Mouse (Mus musculus) forebrain, embryonic 16.5 days (tissue): ENCODE results near the gene Pip4k2a. TPM values are rescaled to one million over a fixed set of nuclear protein-coding genes. Genes with fewer than 3 reads are reported as not detected.

ENCODE experiments used
- ATAC-seq: fragments of 200-750 bp; cut with Nextera tagmentation; 2 replicates; pipeline ENCODE4 v1.8.0; 2017; ENCODE audit warnings: mild to moderate bottlenecking, moderate library complexity
- H3K27ac ChIP-seq: fragments of 300-500 bp; sonication (generic); 2 replicates; pipeline ENCODE4 v1.5.1; 2014; ENCODE audit warnings: low read length, control low read depth
- H3K27me3 ChIP-seq: fragments of 300-500 bp; sonication (generic); replicated peaks from 2 replicates; pipeline ENCODE4 v1.6.1; 2014; ENCODE audit warnings: low read length; ENCODE audit not compliant: control insufficient read depth, insufficient read depth
- H3K36me3 ChIP-seq: fragments of 300-500 bp; sonication (generic); 2 replicates; pipeline ENCODE4 v1.6.1; 2014; ENCODE audit not compliant: control insufficient read depth, insufficient read depth
- H3K4me1 ChIP-seq: fragments of 300-500 bp; sonication (generic); replicated peaks from 2 replicates; pipeline ENCODE4 v1.6.1; 2014; ENCODE audit warnings: low read length; ENCODE audit not compliant: control insufficient read depth, insufficient read depth
- H3K4me2 ChIP-seq: fragments of 300-500 bp; sonication (generic); 2 replicates; pipeline ENCODE4 v1.6.1; 2014; ENCODE audit warnings: mild to moderate bottlenecking, low read length, control low read depth
- H3K4me3 ChIP-seq: fragments of 300-500 bp; sonication (generic); replicated peaks from 2 replicates; pipeline ENCODE4 v1.5.1; 2014; ENCODE audit warnings: mild to moderate bottlenecking, low read length, control low read depth
- H3K9ac ChIP-seq: fragments of 300-500 bp; sonication (generic); replicated peaks from 2 replicates; pipeline ENCODE4 v1.6.1; 2014; ENCODE audit warnings: low read depth, low read length, control low read depth
- H3K9me3 ChIP-seq: fragments of 300-500 bp; sonication (generic); 2 replicates; pipeline ENCODE4 v1.6.1; 2016; ENCODE audit warnings: low read length; ENCODE audit not compliant: control insufficient read depth
- WGBS: fragments of 180-500 bp; shearing (Covaris S2); extraction: QIAGEN DNeasy Blood & Tissue Kit; methylation state at CpG from one replicate; pipeline ENCODE4 v1.1.7; 2014; 5-methylcytosine and 5-hydroxymethylcytosine counted together
- polyA plus RNA-seq: library from polyadenylated mRNA; unstranded; fragments of >200 nt; fragmentation: Nextera tagmentation; extraction: Ambion mirVana; gene quantifications from 2 replicates; pipeline ENCODE4 v1.2.1, GENCODE M21; 2015

Gene Pip4k2a
- polyA plus RNA-seq, 1 experiment from 2014 or later: 10.9 TPM

- Histone ChIP-seq H3K36me3 (no peaks in the 10 kb centered on the region), H3K4me1 (no peaks in the 10 kb centered on the region), H3K9ac (no peak overlapping the region), H3K27ac (no peak overlapping the region), H3K9me3 (no peaks in the 10 kb centered on the region), H3K27me3 (no peaks in the 10 kb centered on the region), H3K4me3 (no peak overlapping the region), H3K4me2 (no peak overlapping the region)
- no peak for ATAC-seq
- 73% methylated on average over 11 of the region's 11 CpGs for WGBS
Measured at GRCm38 (mm10) chr2:18813683-18814446, 184.1 kb downstream of the Pip4k2a start.

GRCm38 (mm10) chr2:18807961-18808360 is 190.0 kb downstream of the Pip4k2a start:
- H3K27me3 ChIP-seq: no peaks in the 10 kb centered on the region
- H3K4me2 ChIP-seq: no peak overlapping the region
- ATAC-seq: no peak
- no peaks in the 10 kb centered on the region for H3K4me1 ChIP-seq
- WGBS: 87% methylated on average over 2 of the region's 2 CpGs
- no peak overlapping the region for H3K4me3 ChIP-seq
- H3K9ac ChIP-seq: no peak overlapping the region
- no peak overlapping the region for H3K27ac ChIP-seq
- no peaks in the 10 kb centered on the region for H3K9me3 ChIP-seq
- H3K36me3 ChIP-seq: no peaks in the 10 kb centered on the region

GRCm38 (mm10) chr2:18801281-18801862 is 196.6 kb downstream of the Pip4k2a start:
- peak; percentile 21 for ATAC-seq
- peaks cover 2% of the 10 kb centered on the region; the same call in 1 of the 2 replicates for H3K27me3 ChIP-seq
- peak overlapping the region; percentile 45 for H3K4me3 ChIP-seq
- H3K27ac ChIP-seq: no peak overlapping the region
- H3K4me2 ChIP-seq: peak overlapping the region; percentile 84
- WGBS: 7% methylated on average over 19 of the region's 19 CpGs
- H3K9me3 ChIP-seq: no peaks in the 10 kb centered on the region
- peaks cover 25% of the 10 kb centered on the region for H3K4me1 ChIP-seq
- peak overlapping the region; percentile 55; the same call in 1 of the 2 replicates for H3K9ac ChIP-seq
- no peaks in the 10 kb centered on the region for H3K36me3 ChIP-seq

GRCm38 (mm10) chr2:18800646-18801251 is 197.2 kb downstream of the Pip4k2a start:
- 2% methylated on average over 24 of the region's 24 CpGs for WGBS
- ATAC-seq: peak; percentile 11

GRCm38 (mm10) chr2:18799966-18800645 is 197.8 kb downstream of the Pip4k2a start:
- under 1% methylated on average over 46 of the region's 46 CpGs for WGBS
- no peaks in the 10 kb centered on the region for H3K9me3 ChIP-seq
- H3K27me3 ChIP-seq: peaks cover 2% of the 10 kb centered on the region; the same call in 1 of the 2 replicates

More at GRCm38 (mm10) chr2:18800646-18801251, 197.2 kb downstream of the Pip4k2a start:
- peak overlapping the region; percentile 45 for H3K4me3 ChIP-seq
- H3K36me3 ChIP-seq: no peaks in the 10 kb centered on the region
- H3K4me2 ChIP-seq: peak overlapping the region; percentile 84
- H3K9me3 ChIP-seq: no peaks in the 10 kb centered on the region
- H3K4me1 ChIP-seq: peaks cover 25% of the 10 kb centered on the region
- peaks cover 2% of the 10 kb centered on the region; the same call in 1 of the 2 replicates for H3K27me3 ChIP-seq
- H3K9ac ChIP-seq: peak overlapping the region; percentile 55
- no peak overlapping the region for H3K27ac ChIP-seq

GRCm38 (mm10) chr2:18799265-18799965 is 198.5 kb downstream of the Pip4k2a start:
- no peaks in the 10 kb centered on the region for H3K9me3 ChIP-seq
- peaks cover 2% of the 10 kb centered on the region; the same call in 1 of the 2 replicates for H3K27me3 ChIP-seq
- 9% methylated on average over 17 of the region's 17 CpGs for WGBS

More at GRCm38 (mm10) chr2:18799966-18800645, 197.8 kb downstream of the Pip4k2a start:
- peak overlapping the region; percentile 55 for H3K9ac ChIP-seq
- no peaks in the 10 kb centered on the region for H3K36me3 ChIP-seq
- peaks cover 25% of the 10 kb centered on the region for H3K4me1 ChIP-seq
- peak overlapping the region; percentile 45 for H3K4me3 ChIP-seq
- H3K4me2 ChIP-seq: peak overlapping the region; percentile 84
- H3K27ac ChIP-seq: peak overlapping the region; percentile 49; the same call in 1 of the 2 replicates
- peak; percentile 72 for ATAC-seq

GRCm38 (mm10) chr2:18797776-18798175 is 200.2 kb downstream of the Pip4k2a start:
- ATAC-seq: no peak
- WGBS: 14% methylated on average over 8 of the region's 8 CpGs
- Histone ChIP-seq H3K9me3 (no peaks in the 10 kb centered on the region), H3K27ac (no peak overlapping the region), H3K4me2 (no peak overlapping the region), H3K9ac (no peak overlapping the region), H3K27me3 (peaks cover 2% of the 10 kb centered on the region; the same call in 1 of the 2 replicates), H3K36me3 (no peaks in the 10 kb centered on the region), H3K4me3 (no peak overlapping the region), H3K4me1 (peaks cover 25% of the 10 kb centered on the region)

More at GRCm38 (mm10) chr2:18799265-18799965, 198.5 kb downstream of the Pip4k2a start:
- Histone ChIP-seq H3K27ac (peak overlapping the region; percentile 49; the same call in 1 of the 2 replicates), H3K4me2 (peak overlapping the region; percentile 84), H3K4me1 (peaks cover 25% of the 10 kb centered on the region), H3K9ac (peak overlapping the region; percentile 55), H3K36me3 (no peaks in the 10 kb centered on the region), H3K4me3 (peak overlapping the region; percentile 45)
- peak; percentile 28 for ATAC-seq

GRCm38 (mm10) chr2:18794261-18794660 is 203.7 kb downstream of the Pip4k2a start:
- ATAC-seq: no peak
- H3K36me3 ChIP-seq: no peaks in the 10 kb centered on the region
- no peaks in the 10 kb centered on the region for H3K9me3 ChIP-seq
- no peak overlapping the region for H3K4me3 ChIP-seq
- no peaks in the 10 kb centered on the region; the same call in 1 of the 2 replicates for H3K27me3 ChIP-seq
- H3K27ac ChIP-seq: no peak overlapping the region
- WGBS: 69% methylated on average over 4 of the region's 4 CpGs
- H3K4me2 ChIP-seq: no peak overlapping the region
- no peak overlapping the region for H3K9ac ChIP-seq
- H3K4me1 ChIP-seq: no peaks in the 10 kb centered on the region
